Mouse (Mus musculus): ENCODE results near the gene March1. TPM values are rescaled to one million over a fixed set of nuclear protein-coding genes. Genes with fewer than 3 reads are reported as not detected.

March1 gene
- polyA plus RNA-seq (2016; fragmentation: Nextera tagmentation; extraction: Ambion mirVana), result 0.81 and 0.90 TPM in 2 replicates

GRCm38 (mm10) chr8:65617871-65618751, at the start of gene March1:
Gene March1 (plus strand): TSS chr8:65617900.
- WGBS, result 2% methylated on average over 23 of the region's 23 CpGs
- H3K4me2 ChIP-seq (replicated peaks), result peak within 1 kb of the TSS; percentile 29
- no peak within 1 kb of the TSS for H3K4me3 ChIP-seq
- no peaks in the 10 kb centered on the region for H3K9me3 ChIP-seq
- no peaks in the 10 kb centered on the region for H3K36me3 ChIP-seq
- 0 out of 2 replicates have a peak, but pooled peaks have one; percentile 22 for ATAC-seq (ENCODE audit: insufficient number of reproducible peaks, insufficient read depth, low FRiP score, low TSS enrichment)
- peaks cover 21% of the 10 kb centered on the region for H3K27me3 ChIP-seq
- no peak within 1 kb of the TSS for H3K9ac ChIP-seq
- no peaks in the 10 kb centered on the region for H3K4me1 ChIP-seq
- no peak within 1 kb of the TSS for H3K27ac ChIP-seq

GRCm38 (mm10) chr8:65586909-65587308, 30.8 kb upstream of the March1 start:
- H3K4me3 ChIP-seq, result no peak overlapping the region
- no peak overlapping the region for H3K9ac ChIP-seq
- ATAC-seq (ENCODE audit: insufficient number of reproducible peaks, insufficient read depth, low FRiP score, low TSS enrichment), result no peak
- H3K4me2 ChIP-seq (replicated peaks), result no peak overlapping the region
- H3K27me3 ChIP-seq, result no peaks in the 10 kb centered on the region
- WGBS, result 46% methylated on average over 1 of the region's 1 CpGs
- H3K27ac ChIP-seq, result no peak overlapping the region
- no peaks in the 10 kb centered on the region for H3K4me1 ChIP-seq
- no peaks in the 10 kb centered on the region for H3K9me3 ChIP-seq
- no peaks in the 10 kb centered on the region for H3K36me3 ChIP-seq

GRCm38 (mm10) chr8:65603241-65603640, 14.5 kb upstream of the March1 start:
- Histone ChIP-seq H3K9ac (no peak overlapping the region), H3K4me2 (replicated peaks) (no peak overlapping the region), H3K36me3 (no peaks in the 10 kb centered on the region), H3K4me1 (no peaks in the 10 kb centered on the region), H3K27ac (no peak overlapping the region), H3K9me3 (no peaks in the 10 kb centered on the region), H3K27me3 (no peaks in the 10 kb centered on the region), H3K4me3 (no peak overlapping the region)
- 47% methylated on average over 2 of the region's 2 CpGs for WGBS
- no peak for ATAC-seq (ENCODE audit: insufficient number of reproducible peaks, insufficient read depth, low FRiP score, low TSS enrichment)

GRCm38 (mm10) chr8:65609509-65609908, 8.2 kb upstream of the March1 start:
- ATAC-seq (ENCODE audit: insufficient number of reproducible peaks, insufficient read depth, low FRiP score, low TSS enrichment), result no peak
- Histone ChIP-seq H3K36me3 (no peaks in the 10 kb centered on the region), H3K9me3 (no peaks in the 10 kb centered on the region), H3K4me1 (no peaks in the 10 kb centered on the region), H3K9ac (no peak overlapping the region), H3K4me2 (replicated peaks) (no peak overlapping the region), H3K4me3 (no peak overlapping the region), H3K27me3 (no peaks in the 10 kb centered on the region), H3K27ac (no peak overlapping the region)
- WGBS, result 69% methylated on average over 2 of the region's 2 CpGs

GRCm38 (mm10) chr8:65618966-65619365, 1.3 kb downstream of the March1 start:
- WGBS, result 35% methylated on average over 7 of the region's 7 CpGs
- H3K36me3 ChIP-seq, result no peaks in the 10 kb centered on the region
- no peak overlapping the region for H3K4me2 ChIP-seq (replicated peaks)
- H3K9me3 ChIP-seq, result no peaks in the 10 kb centered on the region
- H3K9ac ChIP-seq, result no peak overlapping the region
- H3K4me1 ChIP-seq, result no peaks in the 10 kb centered on the region
- no peak overlapping the region for H3K27ac ChIP-seq
- ATAC-seq (ENCODE audit: insufficient number of reproducible peaks, insufficient read depth, low FRiP score, low TSS enrichment), result no peak
- no peak overlapping the region for H3K4me3 ChIP-seq
- peaks cover 21% of the 10 kb centered on the region for H3K27me3 ChIP-seq

GRCm38 (mm10) chr8:65644931-65645330, 27.2 kb downstream of the March1 start:
- Histone ChIP-seq H3K27me3 (no peaks in the 10 kb centered on the region), H3K27ac (no peak overlapping the region), H3K36me3 (no peaks in the 10 kb centered on the region), H3K9ac (no peak overlapping the region), H3K9me3 (no peaks in the 10 kb centered on the region), H3K4me3 (no peak overlapping the region), H3K4me2 (replicated peaks) (no peak overlapping the region), H3K4me1 (no peaks in the 10 kb centered on the region)
- ATAC-seq (ENCODE audit: insufficient number of reproducible peaks, insufficient read depth, low FRiP score, low TSS enrichment), result no peak

- no peaks in the 10 kb centered on the region for H3K4me1 ChIP-seq
- 80% methylated on average over 1 of the region's 1 CpGs for WGBS
- H3K36me3 ChIP-seq, result no peaks in the 10 kb centered on the region
- H3K9ac ChIP-seq, result no peak overlapping the region
- H3K27ac ChIP-seq, result no peak overlapping the region
- ATAC-seq (ENCODE audit: insufficient number of reproducible peaks, insufficient read depth, low FRiP score, low TSS enrichment), result no peak
- no peak overlapping the region for H3K4me2 ChIP-seq (replicated peaks)
- no peaks in the 10 kb centered on the region for H3K9me3 ChIP-seq
- H3K27me3 ChIP-seq, result no peaks in the 10 kb centered on the region
- H3K4me3 ChIP-seq, result no peak overlapping the region
These were observed 27.8 kb downstream of the March1 start for GRCm38 (mm10) chr8:65645502-65645901.

GRCm38 (mm10) chr8:65645945-65646344, 28.2 kb downstream of the March1 start:
- 81% methylated on average over 1 of the region's 1 CpGs for WGBS
- ATAC-seq (ENCODE audit: insufficient number of reproducible peaks, insufficient read depth, low FRiP score, low TSS enrichment), result no peak
- Histone ChIP-seq H3K4me2 (replicated peaks) (no peak overlapping the region), H3K9me3 (no peaks in the 10 kb centered on the region), H3K4me3 (no peak overlapping the region), H3K27me3 (no peaks in the 10 kb centered on the region), H3K4me1 (no peaks in the 10 kb centered on the region), H3K9ac (no peak overlapping the region), H3K27ac (no peak overlapping the region), H3K36me3 (no peaks in the 10 kb centered on the region)

- H3K4me3 ChIP-seq, result no peak overlapping the region
- H3K36me3 ChIP-seq, result no peaks in the 10 kb centered on the region
- no peaks in the 10 kb centered on the region for H3K27me3 ChIP-seq
- ATAC-seq (ENCODE audit: insufficient number of reproducible peaks, insufficient read depth, low FRiP score, low TSS enrichment), result no peak
- no peak overlapping the region for H3K27ac ChIP-seq
- H3K9me3 ChIP-seq, result no peaks in the 10 kb centered on the region
- H3K4me1 ChIP-seq, result no peaks in the 10 kb centered on the region
- H3K9ac ChIP-seq, result no peak overlapping the region
- H3K4me2 ChIP-seq (replicated peaks), result no peak overlapping the region
- 86% methylated on average over 6 of the region's 6 CpGs for WGBS
These were observed 38.2 kb downstream of the March1 start for GRCm38 (mm10) chr8:65655924-65656323.

GRCm38 (mm10) chr8:65661885-65662284, 44.2 kb downstream of the March1 start:
- no peak overlapping the region for H3K27ac ChIP-seq
- no peaks in the 10 kb centered on the region for H3K9me3 ChIP-seq
- no peaks in the 10 kb centered on the region for H3K36me3 ChIP-seq
- H3K4me3 ChIP-seq, result no peak overlapping the region
- no peak overlapping the region for H3K4me2 ChIP-seq (replicated peaks)
- H3K4me1 ChIP-seq, result no peaks in the 10 kb centered on the region
- H3K9ac ChIP-seq, result no peak overlapping the region
- WGBS, result 76% methylated on average over 2 of the region's 2 CpGs
- H3K27me3 ChIP-seq, result no peaks in the 10 kb centered on the region
- ATAC-seq (ENCODE audit: insufficient number of reproducible peaks, insufficient read depth, low FRiP score, low TSS enrichment), result no peak

GRCm38 (mm10) chr8:65665786-65666185, 48.1 kb downstream of the March1 start:
- no peaks in the 10 kb centered on the region for H3K27me3 ChIP-seq
- no peaks in the 10 kb centered on the region for H3K36me3 ChIP-seq
- no peak overlapping the region for H3K9ac ChIP-seq
- no peaks in the 10 kb centered on the region for H3K9me3 ChIP-seq
- no peak overlapping the region for H3K27ac ChIP-seq
- ATAC-seq (ENCODE audit: insufficient number of reproducible peaks, insufficient read depth, low FRiP score, low TSS enrichment), result no peak
- no peak overlapping the region for H3K4me3 ChIP-seq
- WGBS, result 82% methylated on average over 2 of the region's 2 CpGs
- H3K4me1 ChIP-seq, result no peaks in the 10 kb centered on the region
- H3K4me2 ChIP-seq (replicated peaks), result no peak overlapping the region

GRCm38 (mm10) chr8:65743066-65743465, 125.4 kb downstream of the March1 start:
- no peaks in the 10 kb centered on the region for H3K36me3 ChIP-seq
- H3K4me3 ChIP-seq, result no peak overlapping the region
- H3K9me3 ChIP-seq, result no peaks in the 10 kb centered on the region
- ATAC-seq (ENCODE audit: insufficient number of reproducible peaks, insufficient read depth, low FRiP score, low TSS enrichment), result no peak
- H3K27me3 ChIP-seq, result no peaks in the 10 kb centered on the region
- H3K9ac ChIP-seq, result no peak overlapping the region
- H3K27ac ChIP-seq, result no peak overlapping the region
- no peak overlapping the region for H3K4me2 ChIP-seq (replicated peaks)
- no peaks in the 10 kb centered on the region for H3K4me1 ChIP-seq
